Mouse (Mus musculus): ENCODE data around the gene Lmntd1. TPM values are rescaled to one million over a fixed set of nuclear protein-coding genes. Genes with fewer than 3 reads are reported as not detected.

The Lmntd1 gene
- polyA plus RNA-seq, 1 experiment from 2014 or later = 0.04 TPM

DNA sequence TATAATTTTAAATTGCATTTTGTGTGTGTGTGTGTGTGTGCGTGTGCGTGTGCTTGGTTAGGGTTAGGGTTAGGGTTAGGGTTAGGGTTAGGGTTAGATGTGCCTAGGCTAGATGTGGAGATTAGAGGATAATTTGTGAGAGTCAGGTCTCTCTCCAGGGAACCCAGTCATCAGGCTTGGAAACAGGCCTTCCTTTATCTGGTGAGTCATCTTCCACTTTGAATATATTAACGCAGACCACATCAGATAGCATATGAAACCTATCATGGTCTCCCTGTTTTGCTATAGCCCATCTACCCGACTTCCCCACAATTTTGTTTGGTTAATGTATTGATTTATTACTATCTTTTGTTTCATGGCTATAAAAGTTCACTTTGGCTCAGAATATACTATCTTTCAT, 242.5 kb downstream of the Lmntd1 start:
- DNase-seq (ENCODE audit: low spot score) = no peak
- H3K4me3 ChIP-seq = no peak overlapping the region
- no peak overlapping the region for H3K27ac ChIP-seq
- H3K4me1 ChIP-seq = peaks cover 23% of the 10 kb centered on the region
- H3K9me3 ChIP-seq (replicated peaks) = no peaks in the 10 kb centered on the region
- H3K36me3 ChIP-seq = no peaks in the 10 kb centered on the region
- WGBS = 88% methylated on average over 4 of the region's 4 CpGs
- no peaks in the 10 kb centered on the region for H3K27me3 ChIP-seq (ENCODE audit: low read depth, poor library complexity, severe bottlenecking)

DNA sequence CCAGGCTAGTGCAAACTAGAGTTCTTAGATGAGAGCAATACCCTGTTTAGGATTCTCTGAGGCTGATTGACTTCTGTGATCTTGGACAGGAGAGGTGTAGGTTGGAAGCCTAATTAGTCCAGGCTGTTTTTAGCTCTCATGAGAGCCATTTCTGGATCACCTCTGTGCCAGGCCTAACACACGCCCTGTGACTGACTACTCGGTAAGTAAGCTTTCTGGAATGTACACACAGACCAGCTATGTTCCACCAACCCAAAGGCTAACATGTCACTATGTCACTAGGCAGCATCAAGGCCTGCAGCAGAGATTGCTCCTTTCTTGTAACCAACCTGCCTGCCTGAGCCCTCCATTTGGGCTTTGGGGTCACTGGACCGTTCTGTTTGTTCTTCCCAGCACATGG, 243.8 kb downstream of the Lmntd1 start:
- Histone ChIP-seq H3K9me3 (replicated peaks) (no peaks in the 10 kb centered on the region), H3K36me3 (no peaks in the 10 kb centered on the region), H3K4me3 (no peak overlapping the region), H3K4me1 (peaks cover 23% of the 10 kb centered on the region), H3K27me3 (ENCODE audit: low read depth, poor library complexity, severe bottlenecking) (no peaks in the 10 kb centered on the region), H3K27ac (no peak overlapping the region)
- no peak for DNase-seq (ENCODE audit: low spot score)
- WGBS = 80% methylated on average over 3 of the region's 3 CpGs

DNA sequence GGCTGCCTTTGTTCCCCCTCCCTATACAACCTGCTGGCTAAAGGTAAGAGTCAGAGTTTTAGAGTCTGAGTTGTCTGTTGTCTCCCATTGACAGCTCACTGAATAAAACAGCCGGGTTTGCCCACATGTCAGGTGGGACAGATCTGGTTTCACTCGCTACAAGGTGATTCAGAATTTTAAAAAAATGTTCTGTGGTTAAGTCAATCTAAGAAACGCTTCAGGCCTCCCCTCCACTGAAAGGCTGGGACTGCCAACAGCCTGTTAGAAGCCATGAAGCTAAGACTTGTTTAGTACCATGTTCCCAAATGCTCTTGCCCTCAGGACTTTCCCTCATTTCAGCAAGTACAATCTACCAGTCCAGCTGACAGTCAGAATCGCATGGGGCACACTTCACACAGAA, 244.8 kb downstream of the Lmntd1 start:
- Histone ChIP-seq H3K27me3 (ENCODE audit: low read depth, poor library complexity, severe bottlenecking) (no peaks in the 10 kb centered on the region), H3K9me3 (replicated peaks) (no peaks in the 10 kb centered on the region), H3K27ac (no peak overlapping the region), H3K36me3 (no peaks in the 10 kb centered on the region), H3K4me3 (no peak overlapping the region), H3K4me1 (peaks cover 27% of the 10 kb centered on the region)
- WGBS = 68% methylated on average over 4 of the region's 4 CpGs
- no peak for DNase-seq (ENCODE audit: low spot score)

DNA sequence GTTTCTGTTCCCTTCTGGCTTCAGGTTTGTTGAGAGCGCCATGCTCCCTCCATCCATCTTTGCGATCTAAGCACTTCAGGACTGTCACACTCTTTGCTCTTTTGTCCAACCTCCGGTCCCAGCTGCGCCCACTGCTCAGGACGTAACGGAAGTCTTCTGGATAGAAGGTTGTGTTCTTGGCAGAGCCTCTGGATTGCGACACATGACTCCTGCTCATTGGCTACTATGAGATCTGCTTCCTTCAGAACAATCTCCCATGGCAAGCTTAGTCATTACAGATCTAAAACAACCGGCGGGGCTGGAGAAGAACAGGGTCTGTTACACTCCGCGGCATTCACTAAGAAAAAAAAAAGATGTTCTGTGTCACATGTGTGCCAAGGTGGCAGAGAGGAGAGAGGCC, 247.6 kb downstream of the Lmntd1 start:
- Histone ChIP-seq H3K27ac (no peak overlapping the region), H3K9me3 (replicated peaks) (no peaks in the 10 kb centered on the region), H3K36me3 (no peaks in the 10 kb centered on the region), H3K4me1 (peaks cover 40% of the 10 kb centered on the region), H3K27me3 (ENCODE audit: low read depth, poor library complexity, severe bottlenecking) (no peaks in the 10 kb centered on the region), H3K4me3 (no peak overlapping the region)
- WGBS = 94% methylated on average over 11 of the region's 11 CpGs
- no peak for DNase-seq (ENCODE audit: low spot score)

DNA sequence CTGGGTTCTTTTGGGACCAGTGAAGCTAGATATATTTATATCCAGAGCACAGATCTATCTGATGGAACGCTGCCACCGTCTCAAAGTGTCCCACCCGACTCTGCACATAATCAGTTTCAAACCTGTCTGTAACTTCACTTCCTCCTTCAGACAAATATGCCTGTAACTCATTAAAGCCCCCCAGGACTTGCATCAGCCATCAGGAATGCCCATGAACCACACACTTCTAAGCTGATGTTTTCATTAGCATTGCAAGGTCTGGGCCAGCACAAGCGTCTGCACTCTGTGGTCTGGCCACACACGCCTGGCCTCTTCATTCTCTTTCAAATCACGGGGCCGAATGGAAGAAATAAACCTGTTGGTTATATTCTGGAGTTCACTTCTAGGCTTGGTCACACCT, 250.4 kb downstream of the Lmntd1 start:
- Histone ChIP-seq H3K36me3 (no peaks in the 10 kb centered on the region), H3K27me3 (ENCODE audit: low read depth, poor library complexity, severe bottlenecking) (no peaks in the 10 kb centered on the region), H3K27ac (peak overlapping the region; percentile 59), H3K4me3 (no peak overlapping the region), H3K9me3 (replicated peaks) (no peaks in the 10 kb centered on the region), H3K4me1 (peaks cover 43% of the 10 kb centered on the region)
- no peak for DNase-seq (ENCODE audit: low spot score)
- WGBS = 61% methylated on average over 7 of the region's 7 CpGs

DNA sequence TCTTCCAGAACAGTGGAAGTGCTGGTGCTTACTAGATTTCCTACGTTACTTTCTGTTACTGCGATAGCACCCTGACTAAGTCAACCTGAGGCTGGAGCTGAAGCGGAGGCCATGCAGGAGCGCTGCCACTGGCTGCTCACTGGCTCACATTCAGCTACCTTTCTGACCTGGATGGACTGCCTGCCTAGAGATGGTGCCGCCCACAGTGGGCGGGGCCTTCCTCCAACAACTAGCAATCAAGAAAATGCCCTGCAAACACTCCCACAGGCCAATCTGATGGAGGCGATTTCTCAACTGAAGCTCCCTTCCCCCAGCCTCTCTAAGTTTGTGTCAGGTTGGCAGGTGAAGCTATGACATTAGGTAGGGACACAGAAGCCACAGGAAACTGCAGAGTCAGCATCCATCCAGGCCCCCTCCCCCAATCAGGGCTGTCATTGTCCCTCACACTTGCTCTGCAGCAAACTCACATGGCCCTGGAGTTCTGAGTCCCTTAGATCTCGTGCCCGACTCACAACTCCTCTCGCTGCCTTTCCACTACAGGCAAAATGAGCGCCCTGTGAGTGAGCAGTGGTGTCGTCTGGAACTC, 252.9 kb downstream of the Lmntd1 start:
- 52% methylated on average over 12 of the region's 12 CpGs for WGBS
- no peak for DNase-seq (ENCODE audit: low spot score)
- Histone ChIP-seq H3K4me3 (no peak overlapping the region), H3K4me1 (peaks cover 51% of the 10 kb centered on the region), H3K36me3 (no peaks in the 10 kb centered on the region), H3K27me3 (ENCODE audit: low read depth, poor library complexity, severe bottlenecking) (no peaks in the 10 kb centered on the region), H3K27ac (peak overlapping the region; percentile 76), H3K9me3 (replicated peaks) (no peaks in the 10 kb centered on the region)

DNA sequence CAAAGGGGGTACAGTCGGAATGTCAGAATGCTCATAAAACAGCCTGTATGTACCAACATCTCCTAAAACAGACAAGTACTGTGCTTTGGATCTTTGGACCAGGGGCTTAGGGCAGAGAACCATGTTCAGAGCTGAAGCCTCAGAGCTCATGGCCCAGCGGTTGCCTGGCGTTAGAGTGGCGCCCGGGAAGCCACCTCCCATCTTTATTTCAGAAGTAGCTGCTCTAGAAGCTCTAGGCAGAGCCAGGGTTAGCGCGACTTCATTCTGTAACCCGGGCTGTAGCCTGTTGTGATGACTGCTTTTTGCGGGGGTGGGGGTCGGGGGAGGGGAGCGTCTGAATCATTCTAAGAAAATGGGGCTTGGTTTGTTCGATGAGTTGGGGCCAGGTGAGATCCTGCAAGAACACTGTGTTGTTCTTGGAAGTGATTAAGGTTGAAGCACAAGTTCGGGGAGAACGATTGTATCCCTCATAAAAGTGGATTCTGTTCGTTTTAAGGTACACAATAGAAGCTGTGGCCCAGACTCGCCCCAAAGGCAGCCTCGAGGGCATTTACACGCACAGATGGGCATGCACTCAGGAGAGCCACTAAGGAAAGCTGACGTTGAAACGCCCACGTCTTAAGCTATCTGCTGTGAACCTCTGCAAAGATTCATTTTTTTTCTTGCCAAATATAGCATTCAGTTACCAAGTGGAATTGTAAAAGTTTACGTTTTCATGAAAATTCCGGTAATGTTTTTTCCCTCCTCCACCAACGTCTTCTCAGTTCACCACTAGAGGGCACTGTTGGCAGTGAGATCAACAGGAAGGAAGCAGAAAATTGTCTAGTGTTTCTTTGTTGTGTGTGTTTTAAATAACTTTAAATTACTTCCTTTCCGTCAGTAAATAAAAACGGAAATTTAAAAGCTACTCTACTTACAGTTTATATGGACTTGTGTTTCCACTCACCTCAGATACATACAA, 254.4 kb downstream of the Lmntd1 start:
- H3K4me1 ChIP-seq = peaks cover 51% of the 10 kb centered on the region
- peak overlapping the region; percentile 76 for H3K27ac ChIP-seq

DNA sequence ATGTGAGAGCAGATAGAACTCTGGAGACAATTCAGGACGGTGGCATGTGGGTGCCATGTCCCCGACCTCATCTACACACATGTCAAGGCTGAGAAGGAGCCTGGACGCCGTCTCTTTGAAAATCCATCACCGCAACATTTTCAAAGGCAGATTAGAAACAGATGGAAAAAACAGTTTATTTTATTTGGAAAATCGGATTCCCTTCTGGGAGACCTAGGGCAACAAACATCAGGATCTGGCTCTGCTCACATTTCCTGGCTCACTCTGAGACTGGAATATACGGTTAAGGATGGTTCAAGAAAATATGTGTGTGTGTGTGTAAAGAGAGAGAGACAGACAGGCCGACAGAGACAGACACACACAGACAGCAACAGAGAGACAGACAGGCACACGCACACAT, 256.1 kb downstream of the Lmntd1 start:
- DNase-seq (ENCODE audit: low spot score) = no peak
- Histone ChIP-seq H3K36me3 (no peaks in the 10 kb centered on the region), H3K9me3 (replicated peaks) (0 out of 2 replicates have a peak, but pooled peaks cover 2% of the 10 kb centered on the region), H3K27ac (no peak overlapping the region), H3K27me3 (ENCODE audit: low read depth, poor library complexity, severe bottlenecking) (no peaks in the 10 kb centered on the region), H3K4me3 (no peak overlapping the region), H3K4me1 (peaks cover 35% of the 10 kb centered on the region)
- WGBS = 58% methylated on average over 9 of the region's 9 CpGs

More for the DNA sequence above, 254.4 kb downstream of the Lmntd1 start:
- Histone ChIP-seq H3K36me3 (no peaks in the 10 kb centered on the region), H3K4me3 (no peak overlapping the region), H3K9me3 (replicated peaks) (0 out of 2 replicates have a peak, but pooled peaks cover 2% of the 10 kb centered on the region), H3K27me3 (ENCODE audit: low read depth, poor library complexity, severe bottlenecking) (no peaks in the 10 kb centered on the region)
- peak; percentile 65 for DNase-seq (ENCODE audit: low spot score)
- 52% methylated on average over 26 of the region's 26 CpGs for WGBS

DNA sequence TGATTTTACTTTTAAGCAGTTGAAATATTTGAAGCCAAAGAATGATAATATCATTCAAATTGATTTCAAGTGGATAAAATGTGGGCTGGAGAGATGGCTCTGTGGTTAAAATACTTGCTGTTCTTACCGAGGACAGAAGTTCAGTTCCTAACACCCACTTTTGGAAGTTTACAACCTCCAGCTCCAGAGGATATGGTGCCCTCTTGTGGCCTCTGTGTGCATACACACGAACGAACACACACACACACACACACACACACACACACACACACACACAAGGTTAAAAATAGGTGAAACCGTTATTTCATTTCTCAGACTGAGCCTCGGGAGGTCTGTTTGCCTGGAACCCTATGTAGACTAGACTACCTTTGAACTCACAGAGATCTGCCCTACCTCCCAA, 260.3 kb downstream of the Lmntd1 start:
- no peak overlapping the region for H3K4me3 ChIP-seq
- no peak overlapping the region for H3K27ac ChIP-seq
- H3K9me3 ChIP-seq (replicated peaks) = 0 out of 2 replicates have a peak, but pooled peaks cover 2% of the 10 kb centered on the region
- no peak for DNase-seq (ENCODE audit: low spot score)
- 94% methylated on average over 5 of the region's 5 CpGs for WGBS
- peaks cover 12% of the 10 kb centered on the region for H3K4me1 ChIP-seq
- no peaks in the 10 kb centered on the region for H3K36me3 ChIP-seq
- no peaks in the 10 kb centered on the region for H3K27me3 ChIP-seq (ENCODE audit: low read depth, poor library complexity, severe bottlenecking)

DNA sequence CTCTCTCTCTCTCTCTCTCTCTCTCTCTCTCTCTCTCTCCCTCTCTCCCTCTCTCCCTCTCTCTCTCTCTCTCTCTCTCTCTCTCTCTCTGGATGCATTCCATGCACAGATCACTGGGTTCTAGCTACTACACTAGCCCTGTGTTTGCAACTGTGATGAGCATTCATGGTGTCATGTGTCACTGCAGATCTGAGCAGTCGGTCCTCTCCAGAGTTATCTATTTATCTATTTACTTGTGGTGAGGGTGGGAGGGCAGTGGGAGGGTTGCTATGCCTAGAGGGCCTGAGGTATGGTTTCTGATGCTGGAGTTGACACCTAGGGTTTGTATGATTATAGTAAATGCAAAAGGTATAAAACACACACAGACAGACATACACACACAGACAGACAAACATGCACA, 261.4 kb downstream of the Lmntd1 start:
- H3K27me3 ChIP-seq (ENCODE audit: low read depth, poor library complexity, severe bottlenecking) = no peaks in the 10 kb centered on the region
- peaks cover 4% of the 10 kb centered on the region for H3K4me1 ChIP-seq
- WGBS = 42% methylated on average over 1 of the region's 1 CpGs
- H3K36me3 ChIP-seq = no peaks in the 10 kb centered on the region
- no peak for DNase-seq (ENCODE audit: low spot score)
- 0 out of 2 replicates have a peak, but pooled peaks cover 2% of the 10 kb centered on the region for H3K9me3 ChIP-seq (replicated peaks)
- no peak overlapping the region for H3K4me3 ChIP-seq
- H3K27ac ChIP-seq = no peak overlapping the region

DNA sequence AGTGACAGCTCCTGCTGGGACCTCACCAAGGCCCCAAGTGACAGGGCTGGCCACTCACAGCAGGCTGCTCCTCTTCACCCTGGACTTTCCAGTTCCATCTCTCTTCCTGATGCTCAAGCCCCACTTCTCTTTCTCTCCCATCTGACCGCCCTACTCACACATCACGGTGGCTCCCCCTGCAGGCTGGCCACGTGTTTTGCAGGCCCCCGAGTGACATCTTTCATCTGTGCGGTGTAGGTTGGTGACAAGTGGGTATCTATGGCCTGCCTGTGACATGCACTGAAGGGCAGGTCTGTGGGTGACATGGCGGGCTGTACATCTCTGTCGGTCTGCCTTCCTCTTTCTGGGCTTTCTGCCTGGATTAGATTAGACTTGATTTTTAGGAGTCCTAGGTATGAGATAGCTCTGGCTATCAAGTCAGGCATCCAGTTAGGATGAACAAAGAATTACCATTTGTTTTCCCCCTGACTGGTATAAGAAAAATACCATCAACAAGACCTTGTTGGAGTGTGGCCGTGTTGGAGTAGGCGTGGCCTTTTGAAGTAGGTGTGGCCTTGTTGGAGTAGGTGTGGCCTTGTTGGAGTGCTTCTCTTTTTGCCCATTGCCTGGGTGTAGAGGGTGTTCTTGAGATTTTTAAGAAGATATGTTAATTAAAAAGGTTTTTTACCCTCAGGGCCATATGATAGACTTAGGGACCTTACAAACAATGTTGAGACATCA, 265.8 kb downstream of the Lmntd1 start:
- Histone ChIP-seq H3K4me1 (peaks cover 4% of the 10 kb centered on the region), H3K27ac (no peak overlapping the region), H3K36me3 (no peaks in the 10 kb centered on the region), H3K9me3 (replicated peaks) (no peaks in the 10 kb centered on the region), H3K4me3 (no peak overlapping the region), H3K27me3 (ENCODE audit: low read depth, poor library complexity, severe bottlenecking) (no peaks in the 10 kb centered on the region)
- no peak for DNase-seq (ENCODE audit: low spot score)
- 69% methylated on average over 9 of the region's 9 CpGs for WGBS

DNA sequence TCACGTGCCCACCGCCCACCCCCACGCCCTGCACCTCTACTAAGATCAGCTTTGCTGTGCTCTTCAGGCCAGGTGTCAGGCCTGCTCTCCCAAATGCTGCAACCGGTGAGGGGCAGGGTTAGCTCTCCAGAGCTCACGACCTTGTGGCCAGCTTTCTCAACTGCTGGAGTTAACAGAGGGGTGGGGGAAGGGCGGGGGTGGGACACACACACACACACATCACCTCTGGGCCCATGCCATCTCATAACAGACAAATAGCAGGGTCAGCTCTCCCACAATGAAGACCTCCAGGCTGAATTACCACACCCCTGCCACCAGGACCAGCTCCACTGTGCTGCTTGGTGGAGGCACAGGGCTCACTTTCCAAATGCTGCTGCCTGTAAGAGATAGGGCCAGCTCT, 266.5 kb downstream of the Lmntd1 start:
- Histone ChIP-seq H3K27me3 (ENCODE audit: low read depth, poor library complexity, severe bottlenecking) (no peaks in the 10 kb centered on the region), H3K9me3 (replicated peaks) (no peaks in the 10 kb centered on the region), H3K27ac (no peak overlapping the region), H3K4me1 (peaks cover 4% of the 10 kb centered on the region), H3K36me3 (no peaks in the 10 kb centered on the region), H3K4me3 (no peak overlapping the region)
- WGBS = 69% methylated on average over 6 of the region's 6 CpGs
- no peak for DNase-seq (ENCODE audit: low spot score)
